Mouse (Mus musculus) cerebral cortex, adult 2 months (tissue): ENCODE results near the gene Tefm.

ENCODE experiments used
- WGBS: fragments of 180-500 bp; shearing (Covaris S2); methylation state at CpG from one replicate; pipeline ENCODE4 v1.1.7; 2018; 5-methylcytosine and 5-hydroxymethylcytosine counted together

Gene Tefm

DNA sequence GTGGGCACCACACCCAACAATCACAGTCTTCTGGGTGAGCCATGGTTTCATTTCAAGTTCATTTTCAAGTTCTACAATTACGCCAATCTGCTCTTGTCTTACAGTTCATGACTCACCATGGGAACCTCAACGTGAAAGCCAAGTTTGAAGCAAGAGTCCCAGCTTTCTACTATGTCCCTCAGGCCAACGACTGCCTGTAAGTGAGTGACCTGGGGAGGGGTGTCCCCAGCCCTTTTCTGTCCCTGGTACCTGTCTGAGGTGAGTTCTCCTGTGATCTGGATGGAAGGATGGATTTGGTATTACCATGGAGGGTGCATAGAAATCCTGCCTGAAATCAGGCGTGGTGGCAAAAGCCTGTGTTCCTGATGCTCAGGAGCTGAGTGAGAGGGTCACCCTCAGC, 14.9 kb upstream of the Tefm start:
- 84% methylated on average over 4 of the region's 4 CpGs for WGBS

DNA sequence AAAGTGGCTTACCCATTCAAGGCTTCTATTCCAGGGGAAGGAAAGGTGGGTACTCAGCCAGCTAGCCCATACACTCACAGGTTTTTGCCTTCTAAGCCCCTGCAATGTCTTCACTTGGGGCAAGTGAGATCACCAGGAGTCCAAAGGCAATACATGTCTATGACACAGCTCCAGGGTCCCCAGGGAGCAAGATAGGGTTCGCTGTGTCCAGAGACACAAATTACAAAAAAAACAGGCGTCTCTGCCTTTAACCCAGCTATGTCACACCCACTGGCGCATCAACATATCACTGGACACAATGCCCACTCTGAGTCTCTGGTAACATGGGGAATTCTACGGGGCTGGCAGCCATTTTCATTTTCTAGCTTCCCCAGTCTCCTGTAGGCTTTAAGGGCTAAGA, 14.0 kb upstream of the Tefm start:
- WGBS: 87% methylated on average over 4 of the region's 4 CpGs

DNA sequence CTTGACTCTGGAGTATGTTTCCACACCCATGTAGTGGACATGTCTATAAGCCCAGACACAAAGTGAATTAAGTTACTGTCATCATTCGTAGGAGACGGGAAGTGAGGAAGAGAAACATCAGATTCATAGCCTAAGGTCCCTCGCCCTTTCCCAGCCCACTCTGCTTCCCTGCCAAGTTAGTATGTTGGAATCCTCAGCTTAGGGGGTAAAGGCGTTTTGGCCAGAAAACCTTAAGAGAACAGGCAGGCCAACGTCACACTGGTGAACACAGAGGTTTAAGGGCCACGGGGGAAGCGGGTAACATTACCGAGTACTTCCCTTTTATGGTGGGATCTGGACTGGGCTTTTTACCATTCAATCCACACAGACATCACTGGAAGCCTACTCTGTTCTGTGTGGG, 13.6 kb upstream of the Tefm start:
- 86% methylated on average over 8 of the region's 8 CpGs for WGBS

DNA sequence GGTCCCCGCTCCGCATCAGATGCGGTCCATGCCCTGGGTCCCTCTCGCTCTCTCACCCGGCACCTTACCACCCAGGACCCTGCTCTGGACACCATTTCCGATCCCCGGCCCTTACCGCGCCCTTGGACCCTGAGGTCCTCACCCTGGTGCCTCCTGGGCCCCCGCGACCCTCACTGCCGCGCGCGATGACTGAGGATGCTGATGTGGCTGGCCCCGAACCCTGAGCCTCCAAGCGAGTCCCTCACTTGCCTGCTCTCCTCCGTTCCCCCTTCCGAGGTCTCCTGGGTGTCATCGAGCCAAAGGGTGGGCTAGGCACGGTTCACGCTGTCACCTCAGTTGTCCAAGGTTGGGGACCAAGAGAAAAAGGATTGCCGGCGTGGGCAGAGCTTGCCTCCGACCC, 12.5 kb upstream of the Tefm start:
- WGBS: 26% methylated on average over 25 of the region's 25 CpGs

DNA sequence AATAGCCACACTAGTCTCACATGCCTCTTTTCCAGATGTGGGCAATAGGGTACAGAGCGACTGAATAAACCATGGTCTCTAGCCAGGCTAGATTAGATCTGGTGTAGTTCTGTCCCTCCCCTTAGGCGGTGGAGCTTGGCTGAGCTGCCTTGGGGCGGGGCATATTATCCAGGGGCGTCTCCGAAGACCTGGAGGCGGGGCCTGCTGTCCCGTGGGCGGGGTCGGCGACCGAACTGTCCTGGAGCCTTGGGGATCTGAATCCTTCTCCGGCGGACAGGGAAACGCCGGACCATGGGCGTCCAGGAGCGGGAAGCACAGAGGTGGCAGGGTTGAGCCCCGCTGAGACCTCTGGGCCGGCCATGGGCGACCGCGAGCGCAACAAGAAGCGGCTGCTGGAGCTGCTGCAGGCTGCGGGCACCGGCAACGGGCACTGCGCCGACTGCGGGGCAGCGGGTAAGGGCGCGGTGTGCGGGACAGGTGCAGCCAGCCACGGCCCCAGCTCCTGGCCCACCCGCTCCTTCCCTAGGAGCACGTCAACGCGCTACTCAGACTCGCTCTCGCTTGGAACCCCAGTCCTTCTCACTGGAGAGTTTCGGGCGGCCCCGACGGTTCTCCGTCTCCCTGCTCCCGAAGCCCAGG, 12.0 kb upstream of the Tefm start, which contains the start of gene Adap2:
Gene Adap2, plus strand, starts transcription at position 249 of the 639 bp plus-strand sequence.
- 2% methylated on average over 47 of the region's 47 CpGs for WGBS

DNA sequence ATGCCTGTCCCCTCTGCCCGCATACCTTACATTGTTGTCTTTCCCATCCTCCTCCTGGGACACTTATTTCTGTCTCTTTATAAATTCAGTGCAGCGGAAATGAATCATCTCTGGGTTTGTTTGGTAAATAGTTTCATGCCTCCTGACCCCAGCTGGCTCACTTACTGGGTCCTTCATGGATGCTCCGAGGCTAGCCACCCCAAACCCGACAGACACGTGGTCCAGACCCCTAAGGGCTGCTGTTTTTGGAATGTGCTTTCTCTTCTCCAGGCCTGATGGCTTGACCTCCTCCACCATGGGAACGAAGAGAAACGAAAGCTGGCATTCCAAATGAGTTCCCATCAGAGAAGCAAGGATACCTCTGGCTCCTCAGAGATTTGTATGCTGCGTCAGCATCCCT, 10.4 kb upstream of the Tefm start:
- 80% methylated on average over 8 of the region's 8 CpGs for WGBS

DNA sequence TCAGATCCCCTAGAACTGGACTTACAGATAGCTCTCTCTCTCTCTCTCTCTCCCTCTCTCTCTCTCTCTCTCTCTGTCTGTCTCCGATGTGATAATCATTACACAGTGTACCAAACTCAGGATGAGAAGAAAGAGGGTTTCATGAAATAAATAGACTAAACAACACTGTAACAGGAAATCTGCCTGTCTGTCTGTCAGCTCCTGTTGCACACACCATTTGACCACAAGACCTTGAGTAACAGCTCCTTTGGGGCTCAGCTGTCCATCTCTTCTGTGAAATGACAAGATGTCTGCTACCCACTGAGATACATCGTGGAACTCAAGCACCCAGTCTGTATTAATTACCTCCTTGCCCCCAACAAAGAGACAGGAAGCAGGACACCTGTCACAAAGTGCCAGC, 9.6 kb upstream of the Tefm start:
- 52% methylated on average over 2 of the region's 2 CpGs for WGBS

DNA sequence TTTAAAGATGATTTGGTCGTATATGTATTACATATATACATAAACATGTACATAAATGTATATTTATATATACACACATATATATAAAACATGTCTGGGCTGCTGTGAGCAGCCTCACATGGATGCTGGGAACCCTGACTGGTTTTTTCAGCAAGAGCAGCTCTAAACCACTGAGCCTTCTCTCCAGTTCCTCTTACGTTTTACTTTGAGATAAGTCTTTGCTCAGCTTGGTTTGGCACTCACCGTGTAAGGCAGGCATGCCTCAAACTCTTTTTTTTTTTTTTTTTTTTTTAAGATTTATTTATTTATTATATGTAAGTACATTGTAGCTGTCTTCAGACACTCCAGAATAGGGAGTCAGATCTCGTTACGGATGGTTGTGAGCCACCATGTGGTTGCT, 8.6 kb upstream of the Tefm start:
- 72% methylated on average over 5 of the region's 5 CpGs for WGBS

DNA sequence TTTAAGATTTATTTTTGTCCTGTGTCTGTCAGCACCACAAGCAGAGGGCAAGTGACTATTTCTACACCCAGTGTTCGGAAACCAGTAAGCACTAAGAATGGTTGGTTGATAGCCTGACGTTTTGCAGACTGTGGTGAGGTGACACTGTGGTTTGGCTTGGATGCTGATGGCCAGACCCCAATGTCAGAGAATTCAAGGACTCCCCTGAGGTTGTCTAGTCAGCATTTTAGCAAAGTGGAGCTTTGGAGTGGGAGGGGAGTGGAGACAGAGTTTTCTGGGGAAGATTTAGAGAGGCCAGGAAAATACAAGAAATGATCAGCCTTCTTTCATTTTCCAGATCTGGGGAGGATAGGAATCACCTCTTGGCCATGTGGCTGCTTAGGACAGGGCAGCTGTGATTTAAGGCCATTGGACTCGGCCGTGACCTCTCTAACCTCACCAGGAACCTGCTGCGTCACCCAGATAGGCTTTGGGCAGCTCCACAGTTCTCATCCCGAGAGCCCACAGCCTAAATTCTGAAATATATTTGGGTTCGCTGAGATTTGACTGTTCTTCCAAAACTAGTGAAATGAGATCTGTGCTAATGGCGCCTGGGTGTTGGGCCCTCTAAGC, 7.5 kb upstream of the Tefm start:
- 84% methylated on average over 8 of the region's 8 CpGs for WGBS

DNA sequence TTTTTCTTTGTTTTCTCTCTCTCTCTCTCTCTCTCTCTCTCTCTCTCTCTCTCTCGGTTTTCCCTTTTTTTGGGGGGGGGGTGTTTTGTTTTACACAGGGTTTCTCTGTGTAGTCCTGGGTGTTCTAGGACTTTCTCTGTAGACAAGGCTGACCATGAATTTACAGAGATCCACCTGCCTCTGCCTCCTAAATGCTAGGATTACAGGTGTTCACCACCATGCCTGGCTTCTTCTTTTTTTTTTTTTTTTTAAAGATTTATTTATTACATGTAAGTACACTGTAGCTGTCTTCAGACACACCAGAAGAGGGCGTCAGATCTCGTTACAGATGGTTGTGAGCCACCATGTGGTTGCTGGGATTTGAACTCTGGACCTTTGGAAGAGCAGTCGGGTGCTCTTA, 7.0 kb upstream of the Tefm start:
- 55% methylated on average over 2 of the region's 4 CpGs for WGBS

DNA sequence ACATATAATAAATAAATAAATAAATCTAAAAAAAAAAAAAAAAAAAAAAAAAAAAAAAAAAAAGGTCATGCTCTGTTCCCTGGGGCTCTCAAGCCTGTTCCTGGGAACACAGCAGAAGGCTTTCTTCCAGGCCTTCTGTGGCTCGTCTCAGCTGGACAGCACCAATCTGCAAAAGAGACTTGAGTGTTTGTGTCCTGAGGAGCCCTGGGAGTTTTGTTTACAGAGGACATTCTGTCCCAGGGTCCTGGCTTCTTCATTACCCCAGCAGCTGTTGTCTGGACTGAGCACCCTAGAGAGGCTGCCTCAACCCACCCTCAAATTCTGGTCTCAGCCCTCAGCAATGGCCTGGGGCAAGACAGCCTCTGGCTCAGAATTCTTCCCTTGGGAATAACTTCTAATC, 6.3 kb upstream of the Tefm start:
- 65% methylated on average over 1 of the region's 1 CpGs for WGBS

DNA sequence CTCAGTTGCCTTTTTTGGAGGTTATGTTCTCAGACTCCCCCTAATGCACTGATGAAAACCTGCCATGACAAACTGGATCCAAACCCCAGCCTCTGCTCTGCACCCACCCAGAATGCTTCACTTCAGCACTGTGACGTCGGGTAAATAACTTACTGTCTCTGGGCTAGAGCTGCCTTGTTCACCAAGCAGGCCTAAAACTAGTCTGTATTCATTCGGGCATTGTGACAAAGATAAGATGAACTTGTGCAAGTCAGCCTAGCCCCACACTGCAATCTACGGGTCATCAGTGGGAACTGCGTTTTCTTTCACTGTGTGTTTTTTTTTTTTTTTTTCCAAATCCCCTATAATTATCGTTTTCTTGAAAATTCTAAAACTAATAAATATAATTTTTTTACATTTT, 5.8 kb upstream of the Tefm start:
- 69% methylated on average over 6 of the region's 6 CpGs for WGBS

DNA sequence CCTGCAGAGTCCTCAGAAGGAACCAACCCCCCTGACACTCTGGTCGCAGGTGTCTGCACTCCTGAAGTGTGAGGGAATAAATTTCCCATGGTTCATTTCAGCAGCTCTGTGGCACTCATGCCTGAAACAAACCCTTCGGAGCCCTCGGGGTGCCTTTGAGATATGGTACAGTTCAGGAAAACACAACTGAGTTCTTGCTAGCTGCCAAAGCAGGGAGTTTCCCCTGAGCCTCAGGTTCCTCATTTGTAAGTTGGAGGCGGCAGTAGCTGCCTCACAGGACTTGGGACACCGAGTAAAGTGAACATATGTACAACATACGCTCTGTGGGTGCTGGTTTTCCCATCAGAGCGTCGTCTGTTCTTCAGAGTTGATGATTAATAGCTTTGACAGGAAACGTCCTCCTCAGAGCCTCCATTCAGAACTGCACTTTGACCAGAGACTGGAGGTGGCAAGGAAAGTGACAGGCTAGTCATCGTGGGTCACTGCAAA, 3.9 kb upstream of the Tefm start:
- WGBS: 60% methylated on average over 10 of the region's 10 CpGs

DNA sequence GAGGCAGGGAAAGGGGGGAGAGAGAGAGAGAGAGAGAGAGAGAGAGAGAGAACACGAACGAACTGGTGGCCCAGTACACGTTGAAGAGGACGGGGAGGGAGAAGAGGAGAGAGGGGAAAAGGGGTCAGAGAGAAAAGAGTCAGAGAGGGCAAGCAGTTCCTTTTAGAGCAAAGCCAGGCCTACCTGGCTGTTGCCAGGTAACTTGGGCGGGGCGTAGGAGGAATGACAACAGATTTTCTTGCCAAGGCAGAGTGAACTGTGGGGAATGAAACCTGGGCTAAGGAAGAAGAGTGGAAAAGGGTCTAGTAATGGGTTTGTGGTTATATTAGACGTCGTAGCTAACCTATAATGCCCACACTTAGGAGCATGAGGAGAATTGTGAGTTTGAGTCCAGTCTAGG, 897 bp upstream of the Tefm start:
- WGBS: 44% methylated on average over 8 of the region's 8 CpGs

DNA sequence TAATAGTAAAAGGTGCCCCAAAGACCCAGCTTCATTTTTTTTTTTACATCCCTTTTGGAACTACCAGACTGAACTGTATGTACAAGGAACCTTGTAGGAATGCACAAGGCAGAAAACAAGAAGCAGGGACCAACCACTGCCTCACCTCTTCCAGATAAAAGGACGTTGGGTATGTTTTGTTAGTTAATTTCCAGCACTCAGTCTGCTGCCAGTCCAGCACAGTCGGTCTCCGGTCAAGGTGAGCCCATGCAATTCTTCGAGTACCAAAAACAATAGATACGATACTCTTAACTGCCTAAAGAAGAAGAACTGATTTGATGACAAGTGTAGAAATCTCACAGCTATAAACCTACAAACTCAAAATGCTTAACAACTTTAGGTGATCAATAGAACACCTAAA, 4.2 kb downstream of the Tefm start:
- 92% methylated on average over 5 of the region's 5 CpGs for WGBS

DNA sequence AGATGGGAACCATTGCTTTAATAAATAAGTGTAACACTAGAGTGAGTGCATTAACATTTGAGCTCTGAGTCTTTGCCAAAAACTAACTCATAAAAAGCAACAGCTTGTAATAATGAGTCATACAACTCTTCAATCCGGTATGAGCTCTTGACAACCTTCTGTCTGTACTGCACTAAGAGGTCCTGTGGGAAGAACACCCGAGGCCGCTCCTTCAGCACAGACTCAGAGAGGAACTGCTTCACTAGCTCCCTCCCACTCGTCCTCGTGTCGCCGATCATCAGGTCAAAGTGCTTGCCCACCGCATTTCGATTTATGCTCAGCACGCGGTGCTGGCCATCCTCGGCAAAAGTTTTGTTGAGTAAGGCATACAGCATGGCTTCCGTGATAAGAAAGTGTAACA, 5.2 kb downstream of the Tefm start:
- 86% methylated on average over 13 of the region's 13 CpGs for WGBS

DNA sequence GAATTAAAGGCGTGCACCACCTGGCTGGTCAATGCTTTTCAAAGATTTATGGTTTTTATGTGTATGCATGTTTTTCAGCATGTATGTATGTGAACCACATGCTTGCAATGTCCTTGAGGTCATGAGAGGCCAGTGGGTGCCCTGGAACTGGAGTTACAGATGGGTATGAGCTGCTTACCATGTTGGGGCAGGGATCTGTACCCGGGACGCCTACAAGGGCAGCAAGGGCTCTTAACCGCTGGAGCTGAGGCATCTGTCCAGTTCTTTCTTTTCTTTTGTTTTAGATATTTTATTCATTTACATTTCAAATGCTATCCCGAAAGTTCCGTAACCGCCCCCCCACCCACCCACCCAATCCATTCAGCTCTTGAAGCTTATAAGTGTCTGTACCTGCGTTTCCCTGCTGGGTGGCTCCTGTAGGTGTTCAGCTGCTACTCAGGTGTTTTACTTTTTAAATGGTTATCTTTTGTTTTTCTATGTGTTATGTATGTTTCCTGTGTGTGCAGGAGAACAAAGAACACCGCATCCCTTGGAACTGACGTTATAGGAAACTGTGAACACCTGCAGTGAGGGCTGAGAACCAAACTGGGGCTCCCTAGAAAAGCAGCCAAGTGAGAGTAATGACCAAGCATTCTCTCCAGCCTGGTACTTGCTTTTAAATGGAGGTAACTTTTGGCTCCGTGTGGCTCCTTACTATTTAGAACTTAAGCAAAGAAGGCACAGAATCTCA, 5.9 kb downstream of the Tefm start:
- WGBS: 82% methylated on average over 11 of the region's 11 CpGs

DNA sequence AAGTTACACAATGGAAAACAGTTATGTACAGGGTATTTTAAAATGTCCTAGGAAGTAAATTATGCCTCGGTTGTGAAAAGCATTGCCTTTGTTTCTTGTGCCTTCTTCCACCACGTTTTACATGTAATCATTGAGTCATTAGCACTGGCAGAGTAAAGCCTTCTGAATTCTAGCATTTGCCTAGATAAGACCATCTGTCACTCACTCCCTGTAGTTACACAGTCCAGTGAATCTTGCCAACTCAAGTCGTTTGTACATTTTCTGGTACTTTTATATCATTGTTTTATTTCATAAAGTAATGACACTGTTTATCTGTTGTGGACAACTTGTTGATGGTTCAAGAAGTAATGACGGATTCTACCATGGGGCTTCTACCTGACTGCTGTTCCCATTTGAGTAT, 7.2 kb downstream of the Tefm start:
- 36% methylated on average over 4 of the region's 4 CpGs for whole genome bisulfite sequencing

DNA sequence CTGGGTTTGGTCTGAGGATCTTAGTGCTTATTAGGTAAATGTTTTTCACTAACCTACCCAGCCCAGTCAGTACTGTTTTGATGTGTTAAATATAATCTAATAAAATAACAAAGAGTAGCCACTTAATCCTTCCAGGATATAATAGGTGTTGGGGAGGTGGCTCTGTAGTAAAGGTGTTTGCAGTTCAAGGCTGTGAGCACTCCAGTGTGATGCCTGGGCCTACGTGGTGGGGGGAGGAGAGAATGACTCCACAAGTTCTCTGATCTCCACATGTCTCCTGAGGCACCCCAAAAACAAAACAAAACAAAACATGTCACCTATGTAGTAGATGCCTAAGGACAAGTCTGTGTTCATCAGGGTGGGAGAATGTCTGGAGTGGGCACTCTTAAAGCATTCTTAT, 9.9 kb downstream of the Tefm start:
- WGBS: 70% methylated on average over 1 of the region's 1 CpGs

DNA sequence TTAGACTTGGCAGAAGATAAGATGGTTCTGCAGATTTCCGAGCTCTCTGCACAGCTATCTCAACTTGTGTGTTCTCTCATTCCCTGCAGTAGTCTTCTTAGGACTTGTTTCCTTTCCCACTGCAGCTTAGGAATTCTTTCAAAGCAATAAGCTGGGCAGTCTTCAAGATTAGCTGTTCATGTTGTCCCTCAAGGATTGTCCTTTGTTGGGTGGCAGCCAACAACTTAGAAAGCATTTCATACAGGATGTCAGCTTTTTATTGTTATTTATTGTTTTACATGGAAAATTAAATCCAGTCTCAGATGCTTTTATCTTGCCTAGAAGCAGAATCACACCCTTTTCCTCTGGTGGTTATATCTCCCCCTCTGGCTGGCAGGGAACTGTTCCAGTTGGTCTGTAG, 25.6 kb downstream of the Tefm start:
- WGBS: 69% methylated on average over 1 of the region's 1 CpGs

DNA sequence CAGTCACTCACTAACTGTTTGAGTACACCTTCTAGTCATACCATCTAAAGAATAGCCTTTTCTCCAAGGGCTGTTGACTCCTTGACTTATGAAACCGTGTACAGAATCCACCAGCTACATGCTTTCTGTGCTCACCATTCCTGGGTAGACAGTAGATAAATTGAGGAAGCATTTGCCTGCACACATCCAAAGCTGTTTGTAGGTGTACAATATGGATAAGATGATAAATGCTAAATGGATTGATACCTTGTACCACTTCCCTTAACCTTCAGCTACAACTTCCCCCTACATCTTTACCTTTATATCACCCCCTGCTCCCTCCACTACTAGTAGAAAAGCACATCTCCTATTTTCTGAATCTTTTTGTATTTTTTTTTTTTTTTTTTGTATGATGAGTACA, 37.6 kb downstream of the Tefm start:
- 84% methylated on average over 1 of the region's 1 CpGs for WGBS

DNA sequence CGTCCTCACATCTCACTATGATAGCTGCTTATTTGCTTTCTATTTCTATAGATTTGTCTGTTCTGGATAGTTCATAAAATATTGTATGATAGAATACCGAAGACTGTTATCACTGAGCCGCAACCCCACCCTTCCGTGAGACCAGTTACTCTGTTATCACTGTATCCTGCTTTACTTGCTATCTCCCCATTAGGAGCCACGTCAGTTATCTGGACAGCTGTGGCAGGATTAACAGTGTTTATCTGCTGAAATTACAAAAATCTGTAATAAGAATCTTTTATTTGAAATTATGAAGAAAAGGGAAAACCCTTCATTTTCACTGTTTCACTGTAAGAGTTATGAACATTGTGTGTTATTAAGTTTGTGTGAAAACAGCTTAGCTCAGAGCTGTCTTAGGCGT, 40.7 kb downstream of the Tefm start:
- 94% methylated on average over 6 of the region's 6 CpGs for WGBS

DNA sequence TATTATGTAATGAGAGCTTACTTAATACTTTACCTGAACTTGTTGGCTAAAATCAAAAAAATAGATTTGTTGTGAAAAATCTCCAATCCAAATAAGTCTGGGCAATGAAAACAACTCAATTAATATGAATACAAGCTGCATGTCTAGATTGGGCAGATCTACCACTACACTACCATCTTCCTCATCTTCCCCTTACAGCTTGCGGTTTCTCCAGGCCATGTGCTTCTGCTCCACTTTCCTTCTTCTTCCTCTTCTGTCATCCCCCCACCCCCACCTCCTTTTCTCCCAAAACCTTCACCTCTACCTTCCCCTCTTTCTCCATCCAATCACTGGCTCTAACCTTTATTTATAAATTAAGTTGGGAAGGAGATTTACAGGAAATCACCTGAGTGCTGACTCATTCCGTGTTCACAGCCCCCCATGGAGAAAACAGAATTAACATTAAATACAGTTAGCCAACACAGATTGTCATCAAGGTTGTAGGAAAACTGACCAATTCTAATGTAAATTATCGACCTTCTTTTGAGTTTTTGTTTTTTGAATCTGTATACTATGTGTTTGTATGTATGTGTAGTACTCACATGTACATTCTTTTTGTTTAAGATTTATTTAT, 43.4 kb downstream of the Tefm start:
- WGBS: 92% methylated on average over 3 of the region's 3 CpGs
